Mouse (Mus musculus) cortical plate, adult 2 months (tissue): ENCODE results near the gene Crx.
"Not testable (repeated sequence)": the region's sequence is repeated elsewhere in the genome, so short reads cannot be mapped to it uniquely, and the experiment has no call there.

Source experiments
- CTCF ChIP-seq: fragments of 200-500 bp; IDR thresholded peaks from 2 replicates; pipeline ENCODE4 v1.5.1; 2011; ENCODE audit warnings: mild to moderate bottlenecking, control low read depth, low read length; ENCODE audit not compliant: insufficient read depth; ENCODE audit errors: extremely low read depth
- POLR2A ChIP-seq: fragments of 200-500 bp; IDR thresholded peaks from 2 replicates; pipeline ENCODE4 v1.6.1; 2011; ENCODE audit warnings: mild to moderate bottlenecking, low read length, control low read depth; ENCODE audit not compliant: insufficient read depth; ENCODE audit errors: extremely low read depth

DNA sequence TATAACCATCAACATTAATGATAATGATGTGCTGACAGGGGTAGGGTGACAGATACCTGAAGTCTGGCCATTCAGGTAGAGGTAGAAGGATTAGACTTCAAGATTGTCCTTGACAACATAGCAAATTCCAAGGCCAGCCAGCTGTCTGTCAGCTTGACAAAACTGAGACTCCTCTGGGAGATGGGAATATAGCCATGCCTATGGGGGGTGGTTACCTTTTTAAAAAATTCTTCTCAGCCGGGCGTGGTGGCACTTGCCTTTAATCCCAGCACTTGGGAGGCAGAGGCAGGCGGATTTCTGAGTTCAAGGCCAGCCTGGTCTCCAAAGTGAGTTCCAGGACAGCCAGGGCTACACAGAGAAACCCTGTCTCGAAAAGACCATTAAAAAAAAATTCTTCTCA is 35.9 kb upstream of the Crx start:
- not testable (repeated sequence) for TF ChIP-seq CTCF, POLR2A
